Mouse (Mus musculus) liver, embryonic 14.5 days (tissue): ENCODE results near the gene Fxr2.

Experiments used
- CTCF ChIP-seq: IDR thresholded peaks from 2 replicates; pipeline ENCODE4 v1.5.1; 2016; ENCODE audit warnings: antibody characterized with exemption, low read depth, control low read depth
- EP300 ChIP-seq: IDR thresholded peaks from 2 replicates; pipeline ENCODE4 v1.6.1; 2016; ENCODE audit warnings: antibody characterized with exemption, low read depth

DNA sequence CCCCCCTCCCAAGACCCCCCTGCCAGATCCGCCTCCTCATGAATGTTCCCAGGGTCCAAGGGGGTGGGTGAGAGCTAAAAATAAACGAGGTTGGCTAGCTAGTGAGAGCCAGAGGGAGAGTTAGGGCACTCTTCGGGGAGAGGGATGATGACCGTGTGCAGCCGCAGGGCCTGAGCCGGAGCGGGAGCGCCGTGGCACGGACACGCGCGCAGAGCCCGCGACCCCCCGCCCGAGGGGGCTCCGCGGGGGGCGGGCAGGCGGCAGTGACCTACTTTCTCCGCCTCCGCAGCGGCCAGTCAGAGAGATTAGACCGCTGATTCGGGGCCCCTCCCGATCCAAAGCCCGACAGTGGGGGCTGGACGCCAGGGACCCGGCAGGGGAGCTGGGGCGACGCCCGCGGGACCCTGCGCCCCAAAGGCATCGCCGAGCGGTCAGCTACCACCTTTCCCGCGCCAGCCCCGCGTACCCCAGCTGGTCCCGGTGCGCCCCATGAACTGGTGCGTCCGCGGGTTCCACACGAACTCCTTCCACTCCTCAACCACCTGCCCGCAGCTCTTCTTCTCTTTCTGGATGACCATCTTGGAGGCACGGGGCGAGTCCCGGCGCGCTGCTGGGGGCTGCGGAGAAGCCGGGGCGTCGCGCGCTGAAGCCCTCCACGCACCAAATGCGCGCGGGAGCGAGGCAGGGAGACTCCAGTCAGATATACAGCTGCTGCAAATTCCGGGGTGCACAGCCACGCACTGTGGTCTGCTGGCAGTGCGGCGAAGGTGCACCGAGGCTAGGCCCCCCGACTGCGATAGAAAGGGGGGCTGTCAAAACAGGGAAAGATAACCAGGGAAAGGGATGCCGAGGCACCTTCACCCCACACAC is 27.8 kb upstream of the Fxr2 start:
- TF ChIP-seq CTCF (no peak), EP300 (no peak)
